Mouse (Mus musculus) embryonic fibroblast, embryonic 13.5 days (primary cell): Measurements from ENCODE around the gene Nup43.

Experiments used
- CTCF ChIP-seq: IDR thresholded peaks from 2 replicates; pipeline ENCODE4 v1.5.1; 2011; ENCODE audit warnings: mild to moderate bottlenecking, control low read depth, low read length, moderate library complexity, borderline replicate concordance; ENCODE audit not compliant: insufficient read depth
- POLR2A ChIP-seq: IDR thresholded peaks from 2 replicates; pipeline ENCODE4 v1.6.1; 2011; ENCODE audit warnings: low read depth, mild to moderate bottlenecking, control low read depth, low read length, moderate library complexity

GRCm38 (mm10) chr10:7664027-7664526 lies 3.2 kb upstream of the Nup43 start:
- TF ChIP-seq POLR2A (no peak; the same call in 1 of the 2 replicates), CTCF (no peak)
